Mouse (Mus musculus): ENCODE results near the gene Upk3b. TPM values are rescaled to one million over a fixed set of nuclear protein-coding genes. Genes with fewer than 3 reads are reported as not detected.
A peak's percentile ranks its signal among the peaks of the same experiment; 100 is the strongest.
"Not testable (repeated sequence)": the region's sequence is repeated elsewhere in the genome, so short reads cannot be mapped to it uniquely, and the experiment has no call there.

Gene Upk3b
- total RNA-seq, 2 experiments from 2014 or later = not detected

- no peak for DNase-seq
- intact Hi-C loops (cut with DNase I; ENCODE audit: low total_unique reads) = no loop called here
Observed at GRCm38 (mm10) chr5:136027612-136028311, 10.5 kb upstream of the Upk3b start.

GRCm38 (mm10) chr5:136034868-136035267 lies 3.4 kb upstream of the Upk3b start:
- no peak for DNase-seq
- intact Hi-C loops (cut with DNase I; ENCODE audit: low total_unique reads) = no loop called here

- DNase-seq = no peak
- intact Hi-C loops (cut with DNase I; ENCODE audit: low total_unique reads) = no loop called here
Observed at GRCm38 (mm10) chr5:136035285-136035684, 3.0 kb upstream of the Upk3b start.

GRCm38 (mm10) chr5:136036667-136037066 lies 1.6 kb upstream of the Upk3b start:
- intact Hi-C loops (cut with DNase I; ENCODE audit: low total_unique reads) = no loop called here
- no peak for DNase-seq

- intact Hi-C loops (cut with DNase I; ENCODE audit: low total_unique reads) = no loop called here
- DNase-seq = no peak
Observed at GRCm38 (mm10) chr5:136040210-136040609, 1.9 kb downstream of the Upk3b start.

GRCm38 (mm10) chr5:136041260-136041659 lies 3.0 kb downstream of the Upk3b start:
- intact Hi-C loops (cut with DNase I; ENCODE audit: low total_unique reads) = no loop called here
- DNase-seq = no peak

GRCm38 (mm10) chr5:136041666-136042065 lies 3.4 kb downstream of the Upk3b start:
- no peak for DNase-seq
- intact Hi-C loops (cut with DNase I; ENCODE audit: low total_unique reads) = no loop called here

- intact Hi-C loops (cut with DNase I; ENCODE audit: low total_unique reads) = no loop called here
- DNase-seq = no peak
Observed at GRCm38 (mm10) chr5:136044865-136045264, 6.6 kb downstream of the Upk3b start.

GRCm38 (mm10) chr5:136045408-136045807 lies 7.1 kb downstream of the Upk3b start:
- DNase-seq = no peak
- intact Hi-C loops (cut with DNase I; ENCODE audit: low total_unique reads) = no loop called here

- intact Hi-C loops (cut with DNase I; ENCODE audit: low total_unique reads) = no loop called here
- peak; percentile 82 for DNase-seq
Observed at GRCm38 (mm10) chr5:136045987-136046386, 7.7 kb downstream of the Upk3b start.

GRCm38 (mm10) chr5:136048541-136048940 lies 10.2 kb downstream of the Upk3b start:
- DNase-seq; intact Hi-C loops (cut with DNase I; ENCODE audit: low total_unique reads): not testable (repeated sequence)

GRCm38 (mm10) chr5:136049926-136050325 lies 11.6 kb downstream of the Upk3b start:
- DNase-seq = no peak
- intact Hi-C loops (cut with DNase I; ENCODE audit: low total_unique reads) = loop anchor here (10.0 kb wide), 1 partner anchor 155 kb away; no protein-coding TSS in a partner anchor

- peak; percentile 46 for DNase-seq
- intact Hi-C loops (cut with DNase I; ENCODE audit: low total_unique reads) = loop anchor here (10.0 kb wide), 1 partner anchor 157 kb away; no protein-coding TSS in a partner anchor
Observed at GRCm38 (mm10) chr5:136051231-136052085, 13.2 kb downstream of the Upk3b start.

GRCm38 (mm10) chr5:136052861-136053655 lies 14.8 kb downstream of the Upk3b start:
- intact Hi-C loops (cut with DNase I; ENCODE audit: low total_unique reads) = loop anchor here (10.0 kb wide), 1 partner anchor 158 kb away; no protein-coding TSS in a partner anchor
- no peak for DNase-seq

- no peak for DNase-seq
- intact Hi-C loops (cut with DNase I; ENCODE audit: low total_unique reads) = loop anchor here (5.0 to 10.0 kb wide), 2 partner anchors 72 to 160 kb away; partner anchors contain the start of gene Zp3
Observed at GRCm38 (mm10) chr5:136054301-136055077, 16.2 kb downstream of the Upk3b start, which contains the start of gene Upk3bl. Gene Upk3bl (plus strand): TSS chr5:136054492.

- intact Hi-C loops (cut with DNase I; ENCODE audit: low total_unique reads) = loop anchor here (5.0 to 10.0 kb wide), 2 partner anchors 74 to 161 kb away; partner anchors contain the start of gene Zp3
- DNase-seq = no peak
Observed at GRCm38 (mm10) chr5:136056062-136056461, 17.8 kb downstream of the Upk3b start.

- intact Hi-C loops (cut with DNase I; ENCODE audit: low total_unique reads) = loop anchor here (5.0 to 10.0 kb wide), 2 partner anchors 75 to 162 kb away; partner anchors contain the start of gene Zp3
Observed at GRCm38 (mm10) chr5:136057085-136057484, 18.8 kb downstream of the Upk3b start.

GRCm38 (mm10) chr5:136061567-136061966 lies 23.3 kb downstream of the Upk3b start:
- peak; percentile 82 for DNase-seq
- intact Hi-C loops (cut with DNase I; ENCODE audit: low total_unique reads) = no loop called here

More at GRCm38 (mm10) chr5:136057085-136057484, 18.8 kb downstream of the Upk3b start:
- DNase-seq = no peak

- intact Hi-C loops (cut with DNase I; ENCODE audit: low total_unique reads) = no loop called here
- DNase-seq = no peak
Observed at GRCm38 (mm10) chr5:136063920-136064319, 25.6 kb downstream of the Upk3b start.
